Mouse (Mus musculus) cerebellum, postnatal 14 days (tissue): ENCODE measurements around the gene Senp1.

Experiments
- DNase-seq, 2 experiments: peaks; one replicate each; pipeline ENCODE4 v3.0.0; 2021; ENCODE audit warnings: mixed read lengths in 2 of 2

The Senp1 gene

DNA sequence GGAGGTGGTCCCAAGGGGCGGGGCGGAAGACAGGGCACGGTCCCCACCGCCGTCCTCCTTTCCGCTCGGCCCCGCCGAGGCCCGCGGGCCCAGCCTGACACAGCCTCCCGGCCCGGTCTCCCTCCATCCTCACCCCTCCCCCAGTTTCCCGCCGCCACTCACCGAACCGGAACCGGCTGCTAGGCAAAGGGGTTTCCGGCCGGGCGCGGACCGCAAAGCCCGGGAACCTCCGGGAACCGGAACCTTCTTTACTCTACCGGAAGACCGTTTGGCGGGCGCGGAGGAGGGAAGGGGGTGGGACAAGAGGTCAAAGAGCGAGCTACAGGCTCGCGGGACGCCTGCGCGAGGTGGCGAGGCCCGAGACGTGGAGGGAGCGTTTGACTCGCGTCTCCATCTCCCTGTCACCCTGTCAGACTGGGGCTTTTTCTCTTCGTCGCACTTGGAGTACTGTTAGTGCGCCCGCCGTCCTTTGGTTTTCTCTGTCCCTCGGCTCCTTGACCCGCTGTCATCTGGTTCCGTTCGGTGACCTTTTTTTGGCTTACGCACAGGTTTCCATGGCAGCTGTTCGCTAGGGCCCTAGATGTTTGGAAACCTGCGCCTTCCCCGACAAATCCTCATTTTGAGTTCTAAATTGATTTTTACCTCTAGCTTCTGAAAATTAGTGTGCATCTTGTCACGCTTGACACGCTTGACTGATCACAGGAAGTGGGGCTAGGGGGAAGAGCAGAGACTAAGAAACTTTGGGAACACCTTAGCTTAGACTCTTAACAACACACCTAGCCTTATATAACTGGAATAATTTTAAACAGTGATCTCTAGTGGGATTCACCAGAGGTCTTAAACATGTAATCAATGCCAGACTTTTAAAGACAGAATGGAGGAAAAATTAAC, at the start of gene Senp1:
Gene Senp1 (minus strand): TSS at position 624 of the 891 bp plus-strand sequence.
- DNase-seq, result peak; percentile 93

DNA sequence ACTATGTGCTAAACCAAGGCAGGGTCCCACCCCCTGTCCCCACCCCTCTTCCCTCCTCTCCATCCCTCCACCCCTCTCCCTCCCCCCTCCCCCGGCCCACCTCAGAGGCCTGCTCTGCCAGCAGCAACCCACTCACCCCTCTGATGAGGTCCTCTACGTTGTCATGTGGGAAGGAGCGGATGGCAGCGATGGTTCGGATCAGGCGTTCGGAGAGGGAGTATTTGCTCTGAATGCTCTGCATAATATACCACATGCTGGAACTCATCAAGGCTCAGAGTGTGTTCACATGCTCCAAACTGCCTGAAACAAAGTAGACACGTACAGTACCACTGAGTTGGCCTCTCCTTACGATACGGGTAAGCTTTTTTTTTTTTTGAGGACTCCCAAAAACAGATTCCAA, 49.0 kb upstream of the Senp1 start:
- no peak for DNase-seq

DNA sequence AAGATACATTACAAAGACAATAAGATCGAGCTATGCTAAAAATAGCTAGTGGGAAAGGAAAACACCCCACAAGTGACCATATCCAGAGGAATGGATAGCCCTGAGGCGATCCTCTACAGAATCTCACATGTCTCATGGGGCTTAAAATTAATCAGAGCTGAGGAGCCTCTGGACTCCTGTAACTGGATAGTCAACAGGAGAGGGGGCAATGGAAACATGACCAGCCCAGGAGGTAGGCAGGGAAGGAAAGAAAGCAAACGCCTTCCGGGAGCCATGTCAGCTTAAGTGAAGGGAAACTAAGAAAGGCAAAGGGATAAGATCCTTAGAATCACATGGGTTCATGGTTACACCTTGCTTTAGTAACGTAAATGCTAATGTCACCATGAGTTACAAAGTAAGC, 47.3 kb upstream of the Senp1 start:
- DNase-seq, result no peak

DNA sequence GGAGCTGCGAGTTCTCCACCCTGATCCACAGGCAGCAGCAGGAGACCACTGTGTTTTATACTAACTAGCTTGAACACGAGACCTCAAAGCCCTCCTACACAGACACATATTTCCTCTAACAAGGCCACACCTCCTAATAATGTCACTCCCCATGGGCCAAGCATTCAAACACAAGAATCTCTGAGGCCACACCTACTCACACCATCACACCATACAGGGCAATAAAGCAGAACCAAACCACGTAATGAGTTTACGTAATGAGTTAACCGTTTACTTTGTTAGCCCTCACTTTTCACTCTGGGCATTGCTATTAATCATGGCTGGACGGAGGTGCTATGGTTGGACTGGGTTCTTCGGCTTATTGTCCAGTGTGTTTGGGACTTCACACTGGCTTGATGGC, 46.2 kb upstream of the Senp1 start:
- DNase-seq, result no peak

DNA sequence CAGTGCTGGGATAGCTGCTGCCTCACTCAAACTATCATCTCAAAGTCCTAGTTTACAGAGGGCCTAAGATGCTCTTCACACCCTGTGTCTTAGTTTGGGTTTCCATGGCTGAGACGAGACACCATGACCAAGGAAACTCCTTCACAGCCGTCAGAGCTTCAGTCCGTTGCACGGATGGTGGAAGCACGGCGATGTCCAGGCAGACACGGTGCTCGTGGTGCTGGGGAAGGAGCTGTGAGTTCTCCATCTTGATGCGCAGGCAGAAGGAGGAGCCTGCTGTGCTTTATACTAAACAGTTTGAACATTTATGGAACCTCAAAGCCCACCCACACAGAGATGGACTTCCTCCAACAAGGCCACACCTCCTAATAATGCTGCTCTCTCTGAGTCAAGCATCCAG, 43.3 kb upstream of the Senp1 start:
- DNase-seq, result no peak

DNA sequence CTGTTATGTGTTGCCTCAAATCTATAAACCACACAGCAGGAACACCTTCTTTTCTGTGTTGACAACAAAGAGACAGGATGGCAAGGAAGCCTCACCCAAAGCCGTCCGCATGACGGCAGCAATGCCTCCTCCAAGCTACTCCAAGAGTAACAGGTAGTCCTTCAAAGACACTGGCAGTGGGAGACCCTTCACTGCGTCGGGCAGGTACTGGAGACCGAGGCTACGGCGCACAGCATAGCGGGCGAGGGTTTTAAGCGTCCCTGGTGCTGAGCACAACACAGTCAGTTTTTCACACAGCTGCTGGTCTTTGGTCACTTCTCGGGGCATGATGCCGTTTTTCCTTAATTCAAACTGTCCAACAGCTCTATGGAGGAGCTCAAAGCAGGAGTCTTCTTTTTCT, 42.1 kb upstream of the Senp1 start:
- no peak for DNase-seq

DNA sequence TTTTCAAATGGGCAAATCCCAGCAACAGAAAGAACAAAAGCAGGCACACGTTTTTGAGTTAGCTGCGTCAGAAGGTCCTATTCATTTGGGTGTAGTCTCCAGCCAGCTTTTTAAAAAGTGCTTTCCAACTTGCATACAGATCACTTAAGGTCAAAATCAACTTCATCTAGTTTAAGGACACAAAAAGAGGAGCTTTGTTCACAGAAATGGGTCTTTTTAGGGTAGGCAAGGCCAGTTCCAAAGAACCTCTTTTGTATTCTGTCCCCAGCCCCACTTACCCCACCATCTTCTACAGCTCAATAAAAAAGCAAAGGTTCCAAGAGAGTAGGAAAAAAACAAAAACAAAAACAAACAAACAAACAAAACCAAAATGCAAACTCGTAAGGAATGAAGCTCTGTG, 41.1 kb upstream of the Senp1 start:
- no peak for DNase-seq

DNA sequence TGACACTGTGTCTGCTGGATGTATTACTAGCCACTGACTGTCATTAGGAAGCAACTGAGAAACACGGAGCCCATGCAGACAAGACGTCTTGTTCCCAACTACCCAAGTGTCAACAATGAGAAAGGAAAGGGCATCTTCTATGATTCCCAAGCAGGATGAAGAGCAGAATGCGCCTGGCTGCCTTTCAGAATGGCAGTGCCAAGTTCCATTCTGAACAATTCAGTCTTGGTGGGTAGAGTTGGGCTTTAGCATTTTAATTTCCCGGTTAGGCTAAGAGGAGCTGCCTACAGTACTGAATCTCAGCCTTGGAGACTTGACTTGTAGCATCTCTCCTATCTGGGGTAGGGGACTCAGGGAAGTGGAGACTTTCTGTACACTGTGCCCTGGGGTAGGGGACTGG, 40.5 kb upstream of the Senp1 start:
- no peak for DNase-seq

DNA sequence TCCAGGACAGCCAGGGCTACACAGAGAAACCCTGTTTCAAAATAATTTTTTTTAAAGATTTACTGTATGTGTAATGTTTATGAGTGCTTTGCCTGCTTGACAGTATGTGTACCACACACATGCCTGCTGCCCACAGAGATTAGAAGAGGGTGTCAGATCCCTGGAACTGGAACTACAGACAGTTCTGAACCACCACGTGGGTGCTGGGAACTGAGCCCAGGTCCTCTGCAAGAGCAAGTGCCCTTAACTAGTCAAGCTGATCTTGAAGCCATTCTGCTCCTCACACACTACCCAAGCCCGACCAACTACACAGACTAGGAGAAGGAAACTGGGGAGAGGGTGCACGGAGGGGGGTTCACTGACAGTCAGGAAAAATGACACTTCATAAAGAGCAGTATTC, 39.9 kb upstream of the Senp1 start:
- DNase-seq, result no peak

DNA sequence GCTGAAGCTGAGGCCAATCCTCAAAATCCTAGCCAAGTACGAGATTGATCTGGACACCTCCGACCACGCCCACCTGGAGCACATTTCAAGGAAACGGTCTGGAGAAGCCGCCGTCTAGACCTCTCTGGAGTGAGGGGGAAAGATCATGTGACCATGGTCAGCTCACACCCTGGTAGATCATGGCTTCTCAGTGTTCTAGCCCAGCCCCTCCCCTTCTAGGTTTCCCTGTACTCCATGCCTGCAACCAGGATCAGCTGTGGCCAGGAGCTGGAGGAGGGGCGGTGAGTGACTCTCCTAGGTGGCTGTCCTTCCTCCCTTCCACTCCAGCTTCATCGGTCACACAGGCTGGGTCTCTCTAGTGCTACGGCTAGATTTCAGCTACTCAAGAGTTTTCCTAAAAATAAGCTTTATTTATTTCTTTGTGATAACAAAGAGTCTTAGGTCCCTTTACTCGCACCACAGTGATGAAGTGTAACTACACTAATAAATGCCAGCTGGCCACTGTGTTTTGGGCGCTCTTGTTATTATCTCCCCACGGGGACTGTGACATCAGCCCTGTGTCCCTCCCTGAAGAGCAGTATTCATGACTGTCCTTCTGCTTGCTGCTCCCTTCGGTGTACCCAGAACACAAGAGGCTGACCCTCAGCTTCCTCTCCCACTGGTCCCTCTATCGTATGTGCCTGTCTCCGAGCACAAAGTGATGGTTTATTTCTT, 38.6 kb upstream of the Senp1 start:
- DNase-seq, result no peak

DNA sequence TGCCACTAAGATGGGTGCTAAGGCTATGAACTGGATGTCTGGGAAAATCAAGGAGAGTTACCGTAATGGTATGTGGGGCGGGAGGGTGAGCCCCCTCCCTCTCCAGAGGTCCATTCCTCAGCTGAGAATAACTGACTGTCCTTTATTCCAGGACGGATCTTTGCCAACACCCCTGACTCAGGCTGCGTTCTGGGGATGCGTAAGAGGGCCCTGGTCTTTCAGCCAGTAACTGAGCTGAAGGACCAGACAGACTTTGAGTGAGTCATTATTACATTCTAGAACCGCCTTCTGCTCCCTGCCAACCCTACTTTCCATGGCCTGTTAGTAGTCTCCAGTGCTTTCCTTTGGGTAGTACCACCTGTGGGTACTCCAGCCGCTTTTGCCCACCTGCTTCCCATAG, 37.9 kb upstream of the Senp1 start:
- DNase-seq, result no peak

DNA sequence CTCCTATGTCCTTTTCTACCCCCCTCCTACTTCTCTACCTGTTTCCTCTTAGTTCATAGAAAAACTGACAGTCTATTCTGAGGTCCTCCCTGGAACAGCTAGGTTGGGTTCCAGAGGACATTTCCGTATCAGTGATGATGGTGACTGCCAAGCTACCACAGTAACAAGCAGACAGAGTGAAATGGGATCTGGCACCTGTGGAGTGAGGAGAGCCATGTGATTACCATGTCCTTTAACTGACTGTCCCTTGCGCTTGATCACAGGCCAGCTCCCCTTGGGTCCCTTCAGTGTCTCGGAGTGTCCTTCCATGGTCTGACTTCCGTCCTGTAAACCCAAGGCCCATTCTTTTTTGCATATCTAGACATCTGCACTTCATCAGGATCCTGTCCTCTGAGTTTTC, 37.5 kb upstream of the Senp1 start:
- DNase-seq, result no peak

DNA sequence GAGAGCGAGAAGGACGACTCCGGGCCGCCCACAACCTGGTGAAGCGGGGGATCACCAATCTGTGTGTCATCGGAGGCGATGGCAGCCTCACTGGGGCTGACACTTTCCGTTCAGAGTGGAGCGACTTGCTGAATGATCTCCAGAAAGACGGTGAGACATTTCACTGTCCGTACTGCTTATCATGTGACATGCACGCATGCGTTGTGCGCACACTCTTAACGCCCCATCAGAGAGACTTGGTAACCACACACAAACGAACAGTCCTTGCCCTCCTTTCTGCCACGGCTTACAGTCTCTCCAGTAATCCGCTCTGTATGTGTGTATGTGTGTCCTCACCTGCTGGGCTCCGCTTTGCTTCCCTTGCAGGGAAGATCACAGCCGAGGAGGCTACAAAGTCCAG, 27.3 kb upstream of the Senp1 start:
- no peak for DNase-seq

DNA sequence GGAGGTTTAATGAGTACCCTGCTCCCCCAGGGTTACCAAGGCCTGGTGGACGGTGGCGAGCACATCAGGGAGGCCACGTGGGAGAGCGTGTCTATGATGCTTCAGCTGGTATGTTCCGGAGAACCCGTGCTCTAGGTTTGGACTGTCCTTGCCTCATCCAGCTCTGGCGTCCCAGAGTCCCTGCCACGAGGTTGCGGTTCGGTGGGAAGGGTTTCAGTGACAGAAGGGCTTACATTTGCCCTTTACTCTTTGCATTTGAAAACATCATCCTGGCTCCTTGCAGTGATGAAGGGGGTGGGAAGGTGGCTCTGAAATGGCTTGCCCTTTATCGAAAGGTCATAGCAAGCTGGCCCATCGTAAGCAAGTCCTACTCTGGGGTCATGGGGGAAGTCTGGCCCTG, 25.8 kb upstream of the Senp1 start:
- DNase-seq, result no peak

DNA sequence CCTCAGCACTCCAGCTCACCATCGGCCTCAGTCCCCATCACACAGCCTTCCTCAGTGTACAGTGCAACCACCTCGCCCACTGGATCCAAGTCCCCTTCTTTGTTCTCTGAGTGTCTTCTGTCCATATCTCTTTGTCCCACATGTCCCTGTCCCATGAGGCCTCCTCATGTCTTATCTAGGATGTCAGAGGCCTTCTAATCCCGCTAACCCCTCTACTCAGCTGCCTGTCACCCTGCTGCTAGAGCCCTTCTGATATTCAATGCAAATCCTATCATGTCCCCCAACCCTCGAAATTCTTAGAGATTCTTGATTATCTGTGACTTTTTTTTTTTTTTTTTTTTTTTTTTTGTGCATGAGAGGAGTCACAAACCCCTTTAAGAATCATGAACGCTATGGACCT, 22.7 kb upstream of the Senp1 start:
- DNase-seq, result no peak

DNA sequence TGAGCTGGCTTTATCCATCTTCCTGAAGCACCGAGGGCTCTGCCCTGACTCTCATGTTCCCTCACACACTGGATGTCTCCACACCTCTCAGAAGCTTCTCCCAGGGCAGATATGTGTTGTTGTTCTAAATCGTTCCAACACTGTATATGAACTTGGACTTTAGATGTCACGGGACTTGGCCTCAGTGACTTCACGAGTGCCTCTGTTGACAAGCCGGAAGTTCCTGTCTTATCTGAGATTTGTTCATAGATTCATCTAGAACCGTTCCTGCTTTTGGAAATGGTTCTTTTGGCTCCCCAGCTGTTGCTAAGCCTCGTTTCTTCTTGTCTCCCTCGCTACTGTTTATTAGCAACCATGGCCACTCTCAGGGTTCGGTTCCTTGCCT, 22.2 kb upstream of the Senp1 start:
- DNase-seq, result no peak

DNA sequence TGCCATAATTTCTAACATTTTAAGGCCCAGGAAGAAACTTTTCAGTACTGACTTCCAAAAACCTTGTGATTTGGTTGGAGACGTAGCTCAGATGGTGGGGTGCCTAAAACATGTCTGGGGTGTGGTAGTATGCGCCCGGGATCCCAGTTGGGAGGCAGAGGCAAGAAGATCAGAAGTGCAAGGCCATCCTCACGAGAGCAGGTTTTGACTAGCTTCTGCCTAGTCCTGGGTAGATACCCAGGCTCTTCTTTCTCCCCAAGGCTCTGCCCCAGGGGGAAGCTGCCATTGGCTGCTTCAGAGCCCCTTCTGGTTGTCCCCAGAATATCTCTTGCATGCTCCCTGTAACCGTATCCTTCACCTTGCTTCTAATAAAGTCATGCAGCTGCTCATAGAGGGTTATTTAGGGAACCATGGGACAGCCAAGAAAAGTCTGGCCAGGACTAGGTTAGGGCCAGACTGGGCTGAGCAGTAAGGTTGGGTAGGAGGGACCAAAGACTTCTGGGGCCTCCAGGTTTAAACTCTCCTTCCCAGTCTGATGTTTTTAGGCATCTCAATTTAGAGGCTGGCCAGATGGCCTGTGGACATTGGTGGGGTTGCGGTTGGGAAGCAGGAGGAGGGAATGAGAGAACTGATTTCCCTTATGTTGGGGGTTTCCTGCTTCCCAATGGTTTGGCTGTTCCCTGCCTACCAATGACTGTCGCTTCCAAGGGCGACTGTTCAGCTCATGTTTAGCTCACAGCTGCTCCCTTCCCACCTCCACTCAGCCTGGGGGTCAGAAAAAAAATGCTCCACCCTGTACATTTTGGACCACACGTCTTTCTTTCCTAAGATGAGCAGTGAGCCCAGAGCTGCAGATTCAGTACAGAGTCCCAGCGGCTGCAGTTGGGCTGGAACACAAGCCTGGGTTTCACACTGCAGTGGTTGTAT, 21.6 kb upstream of the Senp1 start:
- no peak for DNase-seq

DNA sequence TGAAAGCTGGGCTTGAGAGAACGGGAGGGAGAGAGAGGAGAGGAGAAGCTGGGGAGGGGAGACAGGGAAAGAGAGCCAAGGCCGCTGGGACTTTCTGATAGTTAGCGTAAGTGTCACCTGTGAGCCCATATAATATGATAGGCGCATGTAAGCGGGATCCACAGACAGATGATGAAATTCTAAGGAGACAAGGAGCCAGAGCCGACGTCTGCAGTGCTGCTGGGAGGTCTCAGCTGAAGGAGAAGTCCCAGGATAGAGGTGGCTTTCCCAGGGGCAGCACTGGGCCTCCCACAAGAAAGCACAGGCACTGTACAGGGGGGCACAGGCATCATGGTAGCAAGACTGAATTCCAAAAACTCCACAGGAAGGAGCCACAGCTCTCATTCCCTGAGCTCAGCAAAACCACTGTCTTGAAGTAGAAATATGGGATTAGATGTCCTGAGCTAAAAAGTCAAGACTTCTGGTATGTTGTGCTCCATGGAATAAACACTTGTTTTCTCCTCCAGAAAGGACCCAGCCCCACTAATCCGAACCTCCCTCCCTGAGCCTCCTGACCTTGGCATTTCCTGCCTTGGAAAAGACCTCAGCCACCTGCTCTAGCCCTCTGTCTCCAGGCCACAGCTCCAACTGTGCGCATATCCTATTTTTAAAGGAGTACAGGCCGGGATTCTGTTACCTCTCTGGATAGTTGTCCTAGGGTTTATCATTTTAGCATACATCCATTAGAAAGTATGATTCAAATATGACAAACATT, 20.7 kb upstream of the Senp1 start:
- peak; percentile 28 to 47 for DNase-seq

DNA sequence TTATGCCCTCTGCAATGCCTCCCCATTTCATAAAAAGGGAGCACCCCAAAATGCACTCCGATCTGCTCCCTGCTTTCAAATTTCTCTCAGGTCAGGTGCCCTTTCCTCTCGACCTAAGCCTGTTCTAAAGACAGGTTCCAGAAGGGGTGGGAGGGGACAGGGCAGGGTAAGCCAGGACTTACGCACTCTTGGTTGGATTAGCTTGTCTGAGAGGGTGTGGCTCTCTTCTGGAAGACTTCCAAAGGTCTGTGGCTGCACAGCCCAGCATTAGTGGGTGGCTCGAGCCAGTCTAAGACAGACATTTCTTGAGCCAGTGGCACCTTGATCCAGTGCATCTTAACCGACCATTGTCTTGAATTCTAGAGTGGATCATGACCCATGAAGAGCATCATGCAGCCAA, 18.2 kb upstream of the Senp1 start:
- DNase-seq, result no peak

DNA sequence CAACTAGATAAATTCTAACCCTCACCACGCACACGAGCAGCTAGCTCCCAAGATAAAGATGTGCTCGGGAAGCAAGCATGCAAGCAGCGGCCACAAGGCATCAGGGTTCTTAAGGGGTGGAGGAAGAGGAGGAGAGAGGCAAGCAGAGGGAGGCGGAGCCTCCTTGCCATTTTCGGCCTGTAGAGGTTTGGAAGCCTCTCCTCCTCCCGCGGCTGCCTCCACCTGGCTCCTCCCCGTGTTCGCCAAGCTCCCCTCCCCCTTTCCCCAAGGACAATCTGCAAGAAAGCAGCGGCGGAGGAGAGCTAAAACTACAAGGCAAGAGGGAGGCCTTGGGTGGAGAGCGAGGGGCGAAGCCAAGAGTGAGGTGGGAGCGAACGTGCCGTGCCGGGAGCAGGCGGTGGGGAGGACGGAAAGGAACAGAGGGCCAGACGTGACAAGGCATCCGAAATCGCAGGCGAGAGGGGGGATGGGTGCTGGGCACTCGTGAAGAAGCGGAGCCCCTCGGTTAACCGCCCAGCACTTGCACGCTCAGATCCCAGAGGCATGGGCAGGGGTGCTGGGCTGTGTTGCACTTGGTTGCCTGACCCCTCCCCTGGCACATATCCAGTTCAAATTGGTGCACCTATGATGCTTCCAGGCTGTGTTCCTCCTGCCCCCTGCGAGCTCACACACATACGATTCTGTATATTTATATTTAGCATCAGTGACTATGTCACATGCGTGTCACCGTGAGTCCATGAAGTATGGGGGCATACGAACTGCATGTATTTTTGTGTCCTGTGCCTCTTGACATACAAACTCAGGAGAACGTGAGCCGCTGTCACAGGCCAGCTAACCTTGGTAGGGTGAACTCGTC, 15.0 kb upstream of the Senp1 start:
- peak; percentile 88 to 91 for DNase-seq

DNA sequence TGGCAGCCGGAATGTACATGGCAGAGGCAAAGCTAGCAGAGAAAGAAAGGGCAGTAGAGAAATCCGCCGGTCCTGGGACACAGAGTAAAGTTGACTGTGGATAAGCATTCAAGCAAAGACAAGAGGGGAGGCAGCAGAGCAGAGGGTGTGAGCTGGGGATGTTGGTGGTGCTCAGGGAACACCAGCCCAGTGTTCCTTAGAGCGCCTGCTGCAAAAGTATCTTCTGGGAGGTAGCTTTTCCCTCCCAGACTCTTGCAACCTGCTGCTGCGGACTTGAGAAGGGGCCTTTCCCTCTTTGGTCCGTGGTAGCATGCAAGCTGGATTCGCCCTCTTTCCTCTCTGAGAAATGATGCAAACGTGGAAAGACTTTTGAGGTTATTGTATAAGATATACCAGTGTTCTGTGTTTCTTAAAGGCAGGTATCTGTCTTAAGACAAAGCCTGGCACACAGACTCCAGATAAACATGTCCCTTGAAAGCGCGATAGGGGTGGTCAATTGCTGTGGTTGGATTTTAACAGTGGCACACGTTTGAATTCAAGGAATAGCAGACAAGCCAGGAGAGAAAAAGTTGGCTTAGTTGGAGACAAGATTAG, 14.3 kb upstream of the Senp1 start:
- no peak for DNase-seq
